ENCODE assay signal across 9 mouse cellular contexts in genomic region chr6:138163920-138164319, GRCm38 (mm10). TPM values are rescaled to one million over a fixed set of nuclear protein-coding genes. Genes with fewer than 3 reads are reported as not detected.
DNase-seq lines count a peak whose midpoint lies in the region; ATAC-seq lines count a peak whose summit lies in the region.
"Had no signal": no experiment of that assay in that cellular context is flagged by ENCODE, and none has a peak within 500 bp of the region (broad histone marks: within the 10 kb centered on the region; RNA-seq: fewer than 3 reads in every experiment).

No protein-coding gene starts in this region.

- H3K27ac ChIP-seq in neural tube, embryonic 14.5 days (ENCODE audit: low read depth, low read length), result no peak overlapping the region
- H3K27ac ChIP-seq: embryonic facial prominence, embryonic 13.5 days had no signal

- ATAC-seq in neural tube, embryonic 14.5 days (ENCODE audit: low read depth), result peak; percentile 17; the same call in 1 of the 2 replicates

- no peaks in the 10 kb centered on the region for H3K4me1 ChIP-seq in neural tube, embryonic 14.5 days (ENCODE audit: control insufficient read depth, insufficient read depth, low read length)
- H3K4me1 ChIP-seq: embryonic facial prominence, embryonic 13.5 days had no signal

- H3K27me3 ChIP-seq in neural tube, embryonic 14.5 days (ENCODE audit: control insufficient read depth, insufficient read depth, low read length), result no peaks in the 10 kb centered on the region
- H3K27me3 ChIP-seq: embryonic facial prominence, embryonic 13.5 days had no signal

- H3K4me2 ChIP-seq in neural tube, embryonic 14.5 days (ENCODE audit: low read depth, low read length), result no peak overlapping the region
- H3K4me2 ChIP-seq: embryonic facial prominence, embryonic 13.5 days had no signal

- H3K9ac ChIP-seq in neural tube, embryonic 14.5 days (replicated peaks; ENCODE audit: low read depth, low read length), result no peak overlapping the region
- H3K9ac ChIP-seq: embryonic facial prominence, embryonic 13.5 days had no signal

- peak; percentile 70 for DNase-seq in adrenal gland, postnatal 14 days
- no peak for DNase-seq in adrenal gland, postnatal 4 days (ENCODE audit: low spot score in 2 of 2)
- DNase-seq in left cerebral cortex, adult 18-20 months (ENCODE audit: low spot score in 2 of 2), result peak; percentile 42 to 63
- no peak for DNase-seq in left cerebral cortex, adult 8-10 months (ENCODE audit: low spot score in 2 of 2)
- peak; percentile 68 for DNase-seq in NIH3T3 (ENCODE audit: low read depth)
- DNase-seq in induced T-regulatory cell, adult 2 months (ENCODE audit: low read depth), result peak; percentile 5
- no peak for DNase-seq in natural killer cell, adult 2 months (ENCODE audit: low spot score in 2 of 2)

- no peaks in the 10 kb centered on the region for H3K9me3 ChIP-seq in neural tube, embryonic 14.5 days (ENCODE audit: control insufficient read depth, low read length)
- H3K9me3 ChIP-seq: embryonic facial prominence, embryonic 13.5 days had no signal

- H3K4me3 ChIP-seq in neural tube, embryonic 14.5 days (ENCODE audit: low read depth, low read length), result no peak overlapping the region
- H3K4me3 ChIP-seq: embryonic facial prominence, embryonic 13.5 days had no signal

- H3K36me3 ChIP-seq in neural tube, embryonic 14.5 days (ENCODE audit: control insufficient read depth, insufficient read depth, low read length), result no peaks in the 10 kb centered on the region
- H3K36me3 ChIP-seq: embryonic facial prominence, embryonic 13.5 days had no signal

- WGBS in neural tube, embryonic 14.5 days, result 86% methylated on average over 7 of the region's 7 CpGs

RNA-seq across cellular contexts. Expression of gene Mgst1, which starts 23.8 kb away (rescaled TPM):
- 834 and 1,057 TPM in 2 replicates for total RNA-seq in adrenal gland, postnatal 14 days (2021)
- 100 to 1,000 TPM; 700 to 821 TPM for total RNA-seq in adrenal gland, postnatal 4 days (2021)
- 1 to 10 TPM; 6.8 to 9.6 TPM for total RNA-seq in left cerebral cortex, adult 18-20 months (2021)
- 10 to 100 TPM; 12.8 to 19.0 (median 17.3) TPM for total RNA-seq in left cerebral cortex, adult 8-10 months (2022)
- 109 and 117 TPM in 2 replicates for polyA plus RNA-seq in neural tube, embryonic 14.5 days (2014; fragmentation: Nextera tagmentation; extraction: Ambion mirVana)

Comparison
In these comparisons a context has a peak if more than half of its experiments do, and no peak if none do; other contexts are left out.
1. DNase-seq: peak in adrenal gland, postnatal 14 days (single experiment), left cerebral cortex, adult 18-20 months (2 of 2), NIH3T3 (single experiment) and induced T-regulatory cell, adult 2 months (single experiment); none in adrenal gland, postnatal 4 days (0 of 2), left cerebral cortex, adult 8-10 months (0 of 2) and natural killer cell, adult 2 months (0 of 2).
2. RNA of gene Mgst1, which starts 23.8 kb away (total RNA-seq): 834 to 1,057 TPM in adrenal gland, postnatal 14 days and 700 to 821 TPM in adrenal gland, postnatal 4 days; 12.8 to 19.0 TPM in left cerebral cortex, adult 8-10 months and 6.8 to 9.6 TPM in left cerebral cortex, adult 18-20 months; every median in the first group is over 10 times any median in the second.